Mouse (Mus musculus) limb, embryonic 13.5 days (tissue): Measurements from ENCODE around the gene Gm10142. TPM values are rescaled to one million over a fixed set of nuclear protein-coding genes. Genes with fewer than 3 reads are reported as not detected.
"Not testable (repeated sequence)": the region's sequence is repeated elsewhere in the genome, so short reads cannot be mapped to it uniquely, and the experiment has no call there.

ENCODE experiments used
- ATAC-seq: fragments of 200-750 bp; cut with Nextera tagmentation; 2 replicates; pipeline ENCODE4 v1.8.0; 2017; ENCODE audit warnings: low read depth, moderate number of reproducible peaks, moderate TSS enrichment; ENCODE audit not compliant: low FRiP score
- H3K27ac ChIP-seq: fragments of 300-500 bp; sonication (generic); 2 replicates; pipeline ENCODE4 v1.5.1; 2015; ENCODE audit warnings: inconsistent platforms, mild to moderate bottlenecking, moderate library complexity
- H3K27me3 ChIP-seq: fragments of 300-500 bp; sonication (generic); 2 replicates; pipeline ENCODE4 v1.6.1; 2015; ENCODE audit warnings: mild to moderate bottlenecking, inconsistent platforms
- H3K36me3 ChIP-seq: fragments of 300-500 bp; sonication (generic); 2 replicates; pipeline ENCODE4 v1.6.1; 2015; ENCODE audit warnings: inconsistent platforms, mild to moderate bottlenecking, moderate library complexity
- H3K4me1 ChIP-seq: fragments of 300-500 bp; sonication (generic); 2 replicates; pipeline ENCODE4 v1.6.1; 2015; ENCODE audit warnings: inconsistent platforms
- H3K4me2 ChIP-seq: fragments of 300-500 bp; sonication (generic); replicated peaks from 2 replicates; pipeline ENCODE4 v1.6.1; 2015; ENCODE audit warnings: inconsistent platforms, mild to moderate bottlenecking, moderate library complexity
- H3K4me3 ChIP-seq: fragments of 300-500 bp; sonication (generic); 2 replicates; pipeline ENCODE4 v1.5.1; 2015; ENCODE audit warnings: moderate library complexity, mild to moderate bottlenecking, inconsistent platforms
- H3K9ac ChIP-seq: fragments of 300-500 bp; sonication (generic); 2 replicates; pipeline ENCODE4 v1.6.1; 2015; ENCODE audit warnings: mild to moderate bottlenecking, inconsistent platforms
- H3K9me3 ChIP-seq: fragments of 300-500 bp; sonication (generic); 2 replicates; pipeline ENCODE4 v1.6.1; 2016; ENCODE audit warnings: inconsistent platforms
- WGBS: fragments of 180-500 bp; shearing (Covaris S2); methylation state at CpG from one replicate; pipeline ENCODE4 v1.1.7; 2015; 5-methylcytosine and 5-hydroxymethylcytosine counted together
- polyA plus RNA-seq: library from polyadenylated mRNA; unstranded; fragments of >200 nt; fragmentation: Nextera tagmentation; extraction: Ambion mirVana; gene quantifications from 2 replicates; pipeline ENCODE4 v1.2.1, GENCODE M21; 2015

Gene Gm10142
- polyA plus RNA-seq, result not detected in 2 replicates

- no peak for ATAC-seq
- WGBS, result 69% methylated on average over 1 of the region's 1 CpGs
Measured at GRCm38 (mm10) chr10:77715507-77715906, at the start of gene Gm10142. Gene Gm10142, plus strand, starts transcription at chr10:77715807.

GRCm38 (mm10) chr10:77666342-77666741, 49.3 kb upstream of the Gm10142 start:
- H3K27ac ChIP-seq, result no peak overlapping the region
- WGBS, result 50% methylated on average over 8 of the region's 8 CpGs
- no peaks in the 10 kb centered on the region for H3K36me3 ChIP-seq
- peaks cover 19% of the 10 kb centered on the region for H3K27me3 ChIP-seq
- H3K4me1 ChIP-seq, result peaks cover 31% of the 10 kb centered on the region
- H3K4me3 ChIP-seq, result no peak overlapping the region
- H3K9me3 ChIP-seq, result no peaks in the 10 kb centered on the region
- H3K9ac ChIP-seq, result no peak overlapping the region
- H3K4me2 ChIP-seq, result no peak overlapping the region
- 0 out of 2 replicates have a peak, but pooled peaks have one; percentile 33 for ATAC-seq

More at GRCm38 (mm10) chr10:77715507-77715906, at the start of gene Gm10142:
- Histone ChIP-seq H3K9me3 (peaks cover 13% of the 10 kb centered on the region), H3K36me3 (no peaks in the 10 kb centered on the region), H3K4me3 (no peak within 1 kb of the TSS), H3K4me2 (no peak within 1 kb of the TSS), H3K9ac (no peak within 1 kb of the TSS), H3K4me1 (no peaks in the 10 kb centered on the region), H3K27ac (no peak within 1 kb of the TSS), H3K27me3 (no peaks in the 10 kb centered on the region)

- Histone ChIP-seq H3K4me2 (no peak overlapping the region), H3K4me3 (no peak overlapping the region), H3K36me3 (no peaks in the 10 kb centered on the region), H3K4me1 (peaks cover 31% of the 10 kb centered on the region), H3K9ac (no peak overlapping the region), H3K9me3 (no peaks in the 10 kb centered on the region), H3K27me3 (peaks cover 19% of the 10 kb centered on the region), H3K27ac (no peak overlapping the region)
- 83% methylated on average over 4 of the region's 4 CpGs for WGBS
- no peak for ATAC-seq
Measured at GRCm38 (mm10) chr10:77667402-77667801, 48.2 kb upstream of the Gm10142 start.

GRCm38 (mm10) chr10:77670710-77671109, 44.9 kb upstream of the Gm10142 start:
- WGBS, result 71% methylated on average over 4 of the region's 4 CpGs
- H3K4me1 ChIP-seq, result peaks cover 29% of the 10 kb centered on the region
- peaks cover 16% of the 10 kb centered on the region for H3K27me3 ChIP-seq
- no peak overlapping the region for H3K4me3 ChIP-seq
- no peak overlapping the region for H3K4me2 ChIP-seq
- ATAC-seq, result no peak
- H3K36me3 ChIP-seq, result no peaks in the 10 kb centered on the region
- no peaks in the 10 kb centered on the region for H3K9me3 ChIP-seq
- no peak overlapping the region for H3K27ac ChIP-seq
- no peak overlapping the region for H3K9ac ChIP-seq

- H3K9me3 ChIP-seq, result no peaks in the 10 kb centered on the region
- no peak overlapping the region for H3K9ac ChIP-seq
- no peak overlapping the region for H3K27ac ChIP-seq
- H3K4me1 ChIP-seq, result peaks cover 23% of the 10 kb centered on the region
- ATAC-seq, result no peak
- H3K27me3 ChIP-seq, result peaks cover 24% of the 10 kb centered on the region
- H3K4me2 ChIP-seq, result no peak overlapping the region
- WGBS, result 51% methylated on average over 4 of the region's 4 CpGs
- no peaks in the 10 kb centered on the region for H3K36me3 ChIP-seq
- no peak overlapping the region for H3K4me3 ChIP-seq
Measured at GRCm38 (mm10) chr10:77671519-77671918, 44.1 kb upstream of the Gm10142 start.

GRCm38 (mm10) chr10:77673765-77674164, 41.8 kb upstream of the Gm10142 start:
- Histone ChIP-seq H3K36me3 (no peaks in the 10 kb centered on the region), H3K4me1 (peaks cover 29% of the 10 kb centered on the region), H3K9me3 (no peaks in the 10 kb centered on the region), H3K4me3 (no peak overlapping the region), H3K27me3 (peaks cover 45% of the 10 kb centered on the region), H3K4me2 (no peak overlapping the region), H3K9ac (no peak overlapping the region), H3K27ac (no peak overlapping the region)
- 54% methylated on average over 13 of the region's 13 CpGs for WGBS
- ATAC-seq, result no peak

GRCm38 (mm10) chr10:77677562-77677961, 38.0 kb upstream of the Gm10142 start:
- Histone ChIP-seq H3K27ac (no peak overlapping the region), H3K36me3 (no peaks in the 10 kb centered on the region), H3K9me3 (no peaks in the 10 kb centered on the region), H3K4me3 (peak overlapping the region; percentile 43), H3K4me2 (peak overlapping the region; percentile 81), H3K9ac (peak overlapping the region; percentile 53), H3K4me1 (peaks cover 33% of the 10 kb centered on the region), H3K27me3 (peaks cover 53% of the 10 kb centered on the region)
- 0% methylated on average over 35 of the region's 35 CpGs for WGBS
- peak; percentile 31 for ATAC-seq

- H3K9me3 ChIP-seq, result no peaks in the 10 kb centered on the region
- no peaks in the 10 kb centered on the region for H3K36me3 ChIP-seq
- no peak overlapping the region for H3K9ac ChIP-seq
- H3K4me3 ChIP-seq, result no peak overlapping the region
- no peak overlapping the region for H3K27ac ChIP-seq
- no peak overlapping the region for H3K4me2 ChIP-seq
- peaks cover 36% of the 10 kb centered on the region for H3K4me1 ChIP-seq
- peaks cover 61% of the 10 kb centered on the region for H3K27me3 ChIP-seq
- no peak for ATAC-seq
- 74% methylated on average over 7 of the region's 7 CpGs for WGBS
Measured at GRCm38 (mm10) chr10:77682994-77683393, 32.6 kb upstream of the Gm10142 start.

- H3K9ac ChIP-seq, result no peak overlapping the region
- no peak overlapping the region for H3K4me3 ChIP-seq
- ATAC-seq, result no peak
- peaks cover 61% of the 10 kb centered on the region for H3K27me3 ChIP-seq
- H3K4me1 ChIP-seq, result peaks cover 30% of the 10 kb centered on the region
- no peaks in the 10 kb centered on the region for H3K36me3 ChIP-seq
- H3K9me3 ChIP-seq, result no peaks in the 10 kb centered on the region
- 14% methylated on average over 8 of the region's 8 CpGs for WGBS
- H3K4me2 ChIP-seq, result no peak overlapping the region
- no peak overlapping the region for H3K27ac ChIP-seq
Measured at GRCm38 (mm10) chr10:77684181-77684580, 31.4 kb upstream of the Gm10142 start.

GRCm38 (mm10) chr10:77685895-77686664, 29.5 kb upstream of the Gm10142 start, which contains the start of gene Tspear:
Gene Tspear, plus strand, starts transcription at chr10:77686569.
- ATAC-seq, result no peak
- 5% methylated on average over 22 of the region's 22 CpGs for WGBS
- H3K36me3 ChIP-seq, result no peaks in the 10 kb centered on the region
- peak within 1 kb of the TSS; percentile 19; the same call in 1 of the 2 replicates for H3K4me2 ChIP-seq
- no peaks in the 10 kb centered on the region for H3K9me3 ChIP-seq
- no peak within 1 kb of the TSS for H3K27ac ChIP-seq
- H3K4me3 ChIP-seq, result no peak within 1 kb of the TSS
- H3K27me3 ChIP-seq, result peaks cover 66% of the 10 kb centered on the region
- peaks cover 36% of the 10 kb centered on the region for H3K4me1 ChIP-seq
- no peak within 1 kb of the TSS for H3K9ac ChIP-seq

GRCm38 (mm10) chr10:77687021-77687420, 28.6 kb upstream of the Gm10142 start:
- Histone ChIP-seq H3K27me3 (peaks cover 66% of the 10 kb centered on the region), H3K9me3 (no peaks in the 10 kb centered on the region), H3K36me3 (no peaks in the 10 kb centered on the region), H3K4me2 (no peak overlapping the region), H3K9ac (no peak overlapping the region), H3K4me3 (no peak overlapping the region), H3K4me1 (peaks cover 34% of the 10 kb centered on the region), H3K27ac (no peak overlapping the region)
- WGBS, result 13% methylated on average over 10 of the region's 10 CpGs
- no peak for ATAC-seq

GRCm38 (mm10) chr10:77690356-77690807, 25.2 kb upstream of the Gm10142 start, which contains the start of gene Gm19402:
Gene Gm19402, minus strand, starts transcription at chr10:77690757.
- not testable (repeated sequence) for H3K36me3 ChIP-seq, H3K9ac ChIP-seq, H3K4me2 ChIP-seq, H3K4me3 ChIP-seq, H3K27ac ChIP-seq, H3K9me3 ChIP-seq, ATAC-seq
- Histone ChIP-seq H3K27me3 (peaks cover 47% of the 10 kb centered on the region), H3K4me1 (peaks cover 31% of the 10 kb centered on the region)
- WGBS, result 71% methylated on average over 3 of the region's 3 CpGs
